Mouse (Mus musculus) MEL (cell line): ENCODE data around the gene Pfkfb1. TPM values are rescaled to one million over a fixed set of nuclear protein-coding genes. Genes with fewer than 3 reads are reported as not detected.

Source experiments
- DNase-seq: peaks from one replicate; pipeline ENCODE4 v3.0.0; 2011; ENCODE audit warnings: low read depth, low spot score
- H3K27ac ChIP-seq: 2 replicates; pipeline ENCODE4 v1.5.1; 2012; ENCODE audit warnings: low read depth, mild to moderate bottlenecking, control low read depth, low read length, moderate library complexity; ENCODE audit not compliant: control insufficient read depth
- H3K27me3 ChIP-seq, 2 experiments: fragments of 150-350 bp in 1 of 2; sonication (generic) in 1 of 2; 2 replicates each; pipeline ENCODE4 v1.6.1; 2012; ENCODE audit warnings: low read length in 2 of 2, mild to moderate bottlenecking in 2 of 2, improper control_type of control experiment in 1 of 2, moderate library complexity in 1 of 2; ENCODE audit not compliant: insufficient read depth in 2 of 2, control insufficient read depth in 1 of 2
- H3K36me3 ChIP-seq, 2 experiments: 2 replicates each; pipeline ENCODE4 v1.6.1; 2012 to 2014; ENCODE audit warnings: low read length in 2 of 2, improper control_type of control experiment in 1 of 2, inconsistent platforms in 1 of 2, mild to moderate bottlenecking in 1 of 2; ENCODE audit not compliant: insufficient read depth in 2 of 2, control insufficient read depth in 1 of 2
- H3K4me1 ChIP-seq, 2 experiments: fragments of 150-350 bp in 1 of 2; sonication (generic) in 1 of 2; 2 replicates each; pipeline ENCODE4 v1.6.1; 2012; ENCODE audit warnings: low read length in 2 of 2, improper control_type of control experiment in 1 of 2, mild to moderate bottlenecking in 1 of 2; ENCODE audit not compliant: insufficient read depth in 2 of 2, control insufficient read depth in 1 of 2
- H3K4me3 ChIP-seq, 2 experiments: fragments of 150-350 bp in 1 of 2; sonication (generic) in 1 of 2; 2 replicates each; pipeline ENCODE4 v1.5.1; 2012; ENCODE audit warnings: low read depth in 2 of 2, low read length in 2 of 2, mild to moderate bottlenecking in 2 of 2, moderate library complexity in 2 of 2, control low read depth in 1 of 2, improper control_type of control experiment in 1 of 2; ENCODE audit not compliant: control insufficient read depth in 1 of 2, insufficient read depth in 1 of 2
- H3K79me2 ChIP-seq: 2 replicates; pipeline ENCODE4 v1.6.1; 2012; ENCODE audit warnings: mild to moderate bottlenecking, low read length, moderate library complexity; ENCODE audit not compliant: control insufficient read depth, poor library complexity, insufficient read depth
- H3K9ac ChIP-seq: 2 replicates; pipeline ENCODE4 v1.6.1; 2012; ENCODE audit warnings: low read depth, mild to moderate bottlenecking, control low read depth, low read length, moderate library complexity; ENCODE audit not compliant: control insufficient read depth, poor library complexity, severe bottlenecking
- H3K9me3 ChIP-seq: fragments of 150-350 bp; sonication (generic); replicated peaks from 2 replicates; pipeline ENCODE4 v1.6.1; 2012; ENCODE audit warnings: mild to moderate bottlenecking, low read length, improper control_type of control experiment, moderate library complexity; ENCODE audit not compliant: insufficient read depth
- EP300 ChIP-seq, 2 experiments: IDR thresholded peaks; 2 replicates each; pipeline ENCODE4 v1.6.1; 2011; ENCODE audit warnings: improper control_type of control experiment in 2 of 2, low read length in 2 of 2, low read depth in 1 of 2, mild to moderate bottlenecking in 1 of 2
- MAFK ChIP-seq: IDR thresholded peaks from 2 replicates; pipeline ENCODE4 v1.6.1; 2011; ENCODE audit warnings: low read depth, mild to moderate bottlenecking, low read length, improper control_type of control experiment, borderline replicate concordance
- MAX ChIP-seq: IDR thresholded peaks from 2 replicates; pipeline ENCODE4 v1.6.1; 2011; ENCODE audit warnings: low read length, improper control_type of control experiment
- MEF2A ChIP-seq: IDR thresholded peaks from 2 replicates; pipeline ENCODE4 v1.6.1; 2014; ENCODE audit warnings: low read depth, mild to moderate bottlenecking, inconsistent platforms, low read length, improper control_type of control experiment; ENCODE audit not compliant: poor library complexity, insufficient replicate concordance, severe bottlenecking; ENCODE audit errors: extremely low read depth
- MYB ChIP-seq: IDR thresholded peaks from 2 replicates; pipeline ENCODE4 v1.6.1; 2011; ENCODE audit warnings: mild to moderate bottlenecking, low read depth, low read length, improper control_type of control experiment
- RAD21 ChIP-seq: IDR thresholded peaks from 2 replicates; pipeline ENCODE4 v1.6.1; 2011; ENCODE audit warnings: mild to moderate bottlenecking, low read depth, low read length, improper control_type of control experiment
- RCOR1 ChIP-seq: IDR thresholded peaks from 2 replicates; pipeline ENCODE4 v1.6.1; 2012; ENCODE audit warnings: low read depth, mild to moderate bottlenecking, inconsistent platforms, low read length, improper control_type of control experiment
- SIN3A ChIP-seq: IDR thresholded peaks from 2 replicates; pipeline ENCODE4 v1.6.1; 2012; ENCODE audit warnings: low read length, improper control_type of control experiment, inconsistent platforms
- SMC3 ChIP-seq: IDR thresholded peaks from 2 replicates; pipeline ENCODE4 v1.6.1; 2011; ENCODE audit warnings: low read depth, low read length, improper control_type of control experiment
- TBP ChIP-seq: IDR thresholded peaks from 2 replicates; pipeline ENCODE4 v1.8.0; 2011; ENCODE audit warnings: low read depth, low read length, improper control_type of control experiment
- TCF12 ChIP-seq: IDR thresholded peaks from 2 replicates; pipeline ENCODE4 v1.6.1; 2014; ENCODE audit warnings: low read depth, mild to moderate bottlenecking, inconsistent platforms, low read length, improper control_type of control experiment, moderate library complexity
- USF1 ChIP-seq: IDR thresholded peaks from 2 replicates; pipeline ENCODE4 v1.6.1; 2014; ENCODE audit warnings: low read depth, mild to moderate bottlenecking, inconsistent platforms, low read length, improper control_type of control experiment, moderate library complexity
- USF2 ChIP-seq, 2 experiments: IDR thresholded peaks; 2 replicates each; pipeline ENCODE4 v1.6.1; 2011 to 2012; ENCODE audit warnings: improper control_type of control experiment in 2 of 2, low read length in 2 of 2, borderline replicate concordance in 1 of 2, inconsistent platforms in 1 of 2, low read depth in 1 of 2, mild to moderate bottlenecking in 1 of 2; ENCODE audit not compliant: insufficient read depth in 1 of 2
- ZKSCAN1 ChIP-seq: IDR thresholded peaks from 2 replicates; pipeline ENCODE4 v1.6.1; 2012; ENCODE audit warnings: low read depth, mild to moderate bottlenecking, inconsistent platforms, low read length, improper control_type of control experiment, moderate library complexity
- ZMIZ1 ChIP-seq: IDR thresholded peaks from 2 replicates; pipeline ENCODE4 v1.6.1; 2012; ENCODE audit warnings: low read depth, mild to moderate bottlenecking, inconsistent platforms, low read length, improper control_type of control experiment, moderate library complexity
- ZNF384 ChIP-seq: IDR thresholded peaks from 2 replicates; pipeline ENCODE4 v1.6.1; 2012; ENCODE audit warnings: low read depth, mild to moderate bottlenecking, inconsistent platforms, low read length, improper control_type of control experiment
- polyA plus RNA-seq, 2 experiments: library from polyadenylated mRNA; stranded (reverse) in 1 of 2; unstranded in 1 of 2; fragments of >175 nt in 1 of 2; fragments of >200 nt in 1 of 2; gene quantifications; 2 replicates each; pipeline versions ENCODE4 v1.2.1 to v1.2.4; 2012; ENCODE audit warnings: low replicate concordance in 2 of 2, low read depth in 1 of 2; ENCODE audit not compliant: insufficient read length in 2 of 2, insufficient read depth in 1 of 2, missing spikeins in 1 of 2
- total RNA-seq: library from RNA; depleted of rRNA; stranded (reverse); fragments of 300-350 nt; gene quantifications from 2 replicates; pipeline ENCODE4 v1.2.3, GENCODE M21; 2012

The Pfkfb1 gene
- total and polyA plus RNA-seq, 3 experiments = 1.9 to 10.3 TPM; not detected in 1

GRCm38 (mm10) chrX:150656908-150657796 lies 69.1 kb downstream of the Pfkfb1 start, which contains the start of gene Tro:
Tro (minus strand) TSS chrX:150657583.
- no peak for TF ChIP-seq MAFK
- TF ChIP-seq TCF12 = no peak
- TF ChIP-seq EP300 (IDR thresholded peaks at IDR 0.05; ENCODE audit: low read depth in 1 of 2, low read length in 2 of 2) = no peak
- TF ChIP-seq MAX = no peak
- no peak for TF ChIP-seq MYB
- TF ChIP-seq TBP = no peak
- no peak for TF ChIP-seq RCOR1
- no peak for TF ChIP-seq SMC3
- TF ChIP-seq SIN3A = no peak
- no peak for TF ChIP-seq ZNF384
- no peak for TF ChIP-seq RAD21
- Histone ChIP-seq H3K9ac (no peak within 1 kb of the TSS), H3K36me3 (no peaks in the 10 kb centered on the region), H3K27ac (no peak within 1 kb of the TSS), H3K27me3 (no peaks in the 10 kb centered on the region), H3K79me2 (no peaks in the 10 kb centered on the region), H3K4me1 (no peaks in the 10 kb centered on the region), H3K9me3 (no peaks in the 10 kb centered on the region), H3K4me3 (no peak within 1 kb of the TSS)
- no peak for DNase-seq

- H3K9ac ChIP-seq = no peak overlapping the region
- TF ChIP-seq EP300 (IDR thresholded peaks at IDR 0.05; ENCODE audit: low read depth in 1 of 2, low read length in 2 of 2) (no peak), ZMIZ1 (no peak), TCF12 (no peak), USF1 (no peak), RAD21 (no peak), MEF2A (no peak), ZKSCAN1 (no peak), USF2 (IDR thresholded peaks at IDR 0.05; ENCODE audit: borderline replicate concordance in 1 of 2, insufficient read depth in 1 of 2, low read depth in 1 of 2, low read length in 2 of 2) (no peak)
- TF ChIP-seq, all 39 proteins: peak for 0
- DNase-seq = no peak
- no peaks in the 10 kb centered on the region for H3K27me3 ChIP-seq
- no peak overlapping the region for H3K4me3 ChIP-seq
- no peaks in the 10 kb centered on the region for H3K79me2 ChIP-seq
- H3K4me1 ChIP-seq = no peaks in the 10 kb centered on the region
- H3K9me3 ChIP-seq = no peaks in the 10 kb centered on the region
- no peak overlapping the region for H3K27ac ChIP-seq
- no peaks in the 10 kb centered on the region for H3K36me3 ChIP-seq
Measured at GRCm38 (mm10) chrX:150657797-150658118, 69.7 kb downstream of the Pfkfb1 start.
